Mouse (Mus musculus) neural tube, embryonic 15.5 days (tissue): ENCODE measurements around the gene Tmx2. TPM values are rescaled to one million over a fixed set of nuclear protein-coding genes. Genes with fewer than 3 reads are reported as not detected.
"Not testable (repeated sequence)": the region's sequence is repeated elsewhere in the genome, so short reads cannot be mapped to it uniquely, and the experiment has no call there.

Source experiments
- ATAC-seq: fragments of 200-750 bp; cut with Nextera tagmentation; 2 replicates; pipeline ENCODE4 v1.8.0; 2017; ENCODE audit warnings: mild to moderate bottlenecking, moderate TSS enrichment, moderate library complexity; ENCODE audit not compliant: low FRiP score
- H3K27ac ChIP-seq: fragments of 300-500 bp; sonication (generic); replicated peaks from 2 replicates; pipeline ENCODE4 v1.5.1; 2015; ENCODE audit warnings: mild to moderate bottlenecking, inconsistent platforms
- H3K27me3 ChIP-seq: fragments of 300-500 bp; sonication (generic); replicated peaks from 2 replicates; pipeline ENCODE4 v1.6.1; 2015; ENCODE audit warnings: inconsistent platforms
- H3K36me3 ChIP-seq: fragments of 300-500 bp; sonication (generic); 2 replicates; pipeline ENCODE4 v1.6.1; 2015; ENCODE audit warnings: inconsistent platforms
- H3K4me1 ChIP-seq: fragments of 300-500 bp; sonication (generic); 2 replicates; pipeline ENCODE4 v1.6.1; 2015; ENCODE audit warnings: inconsistent platforms
- H3K4me2 ChIP-seq: fragments of 300-500 bp; sonication (generic); 2 replicates; pipeline ENCODE4 v1.6.1; 2015; ENCODE audit warnings: inconsistent platforms, mild to moderate bottlenecking, moderate library complexity
- H3K4me3 ChIP-seq: fragments of 300-500 bp; sonication (generic); replicated peaks from 2 replicates; pipeline ENCODE4 v1.5.1; 2015; ENCODE audit warnings: mild to moderate bottlenecking, inconsistent platforms
- H3K9ac ChIP-seq: fragments of 300-500 bp; sonication (generic); replicated peaks from 2 replicates; pipeline ENCODE4 v1.6.1; 2015; ENCODE audit warnings: mild to moderate bottlenecking, inconsistent platforms
- H3K9me3 ChIP-seq: fragments of 300-500 bp; sonication (generic); replicated peaks from 2 replicates; pipeline ENCODE4 v1.6.1; 2016; ENCODE audit warnings: inconsistent platforms
- WGBS: fragments of 180-500 bp; shearing (Covaris S2); methylation state at CpG from one replicate; pipeline ENCODE4 v1.1.7; 2015; ENCODE audit warnings: mixed read lengths; 5-methylcytosine and 5-hydroxymethylcytosine counted together
- polyA plus RNA-seq: library from polyadenylated mRNA; unstranded; fragments of >200 nt; fragmentation: Nextera tagmentation; extraction: Ambion mirVana; gene quantifications from 2 replicates; pipeline ENCODE4 v1.2.1, GENCODE M21; 2015

The Tmx2 gene
- polyA plus RNA-seq, 1 experiment from 2014 or later = 334 TPM

DNA sequence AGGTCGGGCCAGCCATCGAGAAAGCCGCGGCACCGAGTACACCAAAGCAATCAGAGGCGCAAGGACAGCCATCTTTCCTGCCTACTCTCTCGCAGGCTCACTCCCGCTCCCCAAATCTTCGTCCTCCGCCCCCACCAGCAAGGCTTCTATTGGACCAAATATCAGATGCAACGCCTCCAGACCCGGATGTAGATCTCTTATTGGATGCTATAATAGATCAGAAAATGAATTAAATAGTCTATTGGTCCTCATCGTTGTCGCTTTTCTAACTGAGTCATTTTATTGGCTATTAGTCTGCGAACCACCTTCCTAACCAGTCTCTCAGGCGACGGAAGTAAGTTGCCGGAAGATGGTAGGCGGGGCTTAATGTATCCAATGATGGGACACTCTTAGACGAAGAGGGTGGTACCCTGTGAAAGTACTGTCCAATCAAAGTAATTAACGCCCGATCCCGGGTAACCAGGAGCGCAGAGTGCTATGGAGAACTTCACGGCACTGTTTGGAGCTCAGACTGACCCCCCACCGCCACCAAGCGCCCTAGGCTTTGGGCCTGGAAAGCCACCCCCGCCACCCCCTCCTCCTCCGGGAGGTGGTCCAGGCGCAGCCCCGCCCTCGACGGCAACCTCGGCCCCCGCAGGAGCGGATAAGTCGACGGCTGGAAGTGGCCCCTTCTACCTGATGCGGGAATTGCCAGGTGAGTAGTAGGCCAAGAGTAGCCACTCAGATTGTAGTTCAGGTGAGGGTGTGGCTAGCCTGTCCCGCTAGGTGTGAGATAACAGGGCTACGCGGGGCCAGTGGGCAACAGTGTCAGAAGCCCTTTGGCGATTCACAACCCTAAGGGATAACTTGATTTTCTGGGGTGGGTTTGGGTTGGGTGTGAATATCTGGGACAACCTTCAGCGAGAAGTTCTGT lies 716 bp downstream of the Tmx2 start, which contains the start of the genes Gm28635 and Med19:
Gene Gm28635, minus strand, starts transcription at position 74 of the 913 bp plus-strand sequence.
Gene Med19, plus strand, starts transcription at position 435 of the 913 bp plus-strand sequence.
- H3K9me3 ChIP-seq = no peaks in the 10 kb centered on the region
- no peaks in the 10 kb centered on the region for H3K27me3 ChIP-seq
- H3K4me3 ChIP-seq = peak within 1 kb of the TSS; percentile 77
- peak within 1 kb of the TSS; percentile 87 for H3K27ac ChIP-seq
- H3K36me3 ChIP-seq = peaks cover 33% of the 10 kb centered on the region
- WGBS = under 1% methylated on average over 44 of the region's 44 CpGs
- peak within 1 kb of the TSS; percentile 76 for H3K4me2 ChIP-seq
- peak; percentile 99 for ATAC-seq
- H3K9ac ChIP-seq = peak within 1 kb of the TSS; percentile 72
- H3K4me1 ChIP-seq = peaks cover 31% of the 10 kb centered on the region

DNA sequence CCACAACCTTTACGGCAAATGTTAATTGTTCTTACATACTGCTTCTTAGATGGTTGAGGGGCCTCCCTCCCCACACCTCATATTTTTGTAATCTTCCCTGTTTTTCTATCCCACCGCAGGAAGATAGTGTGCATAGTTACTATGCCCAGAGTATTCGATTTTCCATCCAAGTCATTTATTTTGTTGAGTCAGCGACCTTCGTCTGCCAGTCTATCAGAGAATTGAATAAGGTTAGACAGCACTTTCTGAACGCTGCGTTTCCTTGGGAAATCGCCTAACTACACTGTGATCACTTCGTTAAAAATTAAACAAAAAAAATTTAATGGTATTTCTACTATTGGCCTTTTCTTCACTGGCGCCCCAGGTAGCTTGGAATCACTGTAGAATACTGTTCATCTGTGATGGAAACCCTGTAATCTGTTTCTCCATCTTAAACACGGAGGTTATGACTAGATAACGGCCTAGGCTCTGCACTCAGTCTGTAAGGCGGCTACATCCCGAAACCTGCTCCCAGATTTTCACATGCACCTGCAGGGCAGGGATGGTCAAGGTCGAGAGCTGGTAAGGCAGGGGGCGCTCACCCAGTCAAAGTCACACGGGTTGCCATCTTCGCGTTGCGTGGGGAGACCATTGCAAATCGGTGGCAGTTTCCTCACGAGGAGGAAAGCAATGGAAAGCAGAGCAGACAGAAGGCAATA lies 1.5 kb downstream of the Tmx2 start:
- peak; percentile 78 for ATAC-seq
- 9% methylated on average over 22 of the region's 22 CpGs for WGBS
- H3K9ac ChIP-seq = peak overlapping the region; percentile 72
- H3K9me3 ChIP-seq = no peaks in the 10 kb centered on the region
- H3K27me3 ChIP-seq = no peaks in the 10 kb centered on the region
- H3K27ac ChIP-seq = peak overlapping the region; percentile 87
- H3K4me1 ChIP-seq = peaks cover 31% of the 10 kb centered on the region
- peak overlapping the region; percentile 77 for H3K4me3 ChIP-seq
- H3K36me3 ChIP-seq = peaks cover 41% of the 10 kb centered on the region
- H3K4me2 ChIP-seq = peak overlapping the region; percentile 69

GRCm38 (mm10) chr2:84671535-84671934 lies 7.4 kb downstream of the Tmx2 start:
- not testable (repeated sequence) for H3K27ac ChIP-seq, H3K9me3 ChIP-seq, ATAC-seq, H3K4me3 ChIP-seq, H3K27me3 ChIP-seq, H3K9ac ChIP-seq
- WGBS = 49% methylated on average over 4 of the region's 5 CpGs
- Histone ChIP-seq H3K4me1 (peaks cover 30% of the 10 kb centered on the region), H3K36me3 (peaks cover 38% of the 10 kb centered on the region), H3K4me2 (peak overlapping the region; percentile 71)

- peaks cover 29% of the 10 kb centered on the region for H3K36me3 ChIP-seq
- peak within 1 kb of the TSS; percentile 85 for H3K27ac ChIP-seq
- H3K4me1 ChIP-seq = peaks cover 20% of the 10 kb centered on the region
- H3K4me2 ChIP-seq = peak within 1 kb of the TSS; percentile 71
- WGBS = under 1% methylated on average over 20 of the region's 20 CpGs
- H3K4me3 ChIP-seq = peak within 1 kb of the TSS; percentile 60
- H3K27me3 ChIP-seq = no peaks in the 10 kb centered on the region
- H3K9me3 ChIP-seq = no peaks in the 10 kb centered on the region
- peak; percentile 98 for ATAC-seq
- peak within 1 kb of the TSS; percentile 62 for H3K9ac ChIP-seq
These were observed 8.4 kb downstream of the Tmx2 start, which contains the start of gene Selenoh for GRCm38 (mm10) chr2:84670569-84670933. TSS of gene Selenoh (minus strand) at chr2:84670770.

- peak; percentile 81 for ATAC-seq
- H3K9me3 ChIP-seq = no peaks in the 10 kb centered on the region
These were observed 8.9 kb downstream of the Tmx2 start for GRCm38 (mm10) chr2:84669828-84670568.

GRCm38 (mm10) chr2:84666081-84666480 lies 12.9 kb downstream of the Tmx2 start:
- no peak overlapping the region for H3K4me3 ChIP-seq
- peaks cover 15% of the 10 kb centered on the region for H3K4me1 ChIP-seq
- no peak overlapping the region for H3K9ac ChIP-seq
- H3K9me3 ChIP-seq = no peaks in the 10 kb centered on the region
- 76% methylated on average over 12 of the region's 12 CpGs for whole genome bisulfite sequencing
- H3K27ac ChIP-seq = no peak overlapping the region
- no peaks in the 10 kb centered on the region for H3K27me3 ChIP-seq
- no peak for ATAC-seq
- no peaks in the 10 kb centered on the region for H3K36me3 ChIP-seq
- no peak overlapping the region for H3K4me2 ChIP-seq

More at GRCm38 (mm10) chr2:84669828-84670568, 8.9 kb downstream of the Tmx2 start:
- Histone ChIP-seq H3K4me1 (peaks cover 19% of the 10 kb centered on the region), H3K36me3 (peaks cover 23% of the 10 kb centered on the region), H3K27me3 (no peaks in the 10 kb centered on the region), H3K4me3 (peak overlapping the region; percentile 60), H3K4me2 (peak overlapping the region; percentile 71), H3K9ac (peak overlapping the region; percentile 62), H3K27ac (peak overlapping the region; percentile 85)
- 3% methylated on average over 35 of the region's 39 CpGs for WGBS

- Histone ChIP-seq H3K36me3 (no peaks in the 10 kb centered on the region), H3K4me3 (no peak overlapping the region), H3K9me3 (no peaks in the 10 kb centered on the region), H3K4me1 (no peaks in the 10 kb centered on the region), H3K4me2 (no peak overlapping the region), H3K27me3 (no peaks in the 10 kb centered on the region), H3K9ac (no peak overlapping the region), H3K27ac (no peak overlapping the region)
- WGBS = 21% methylated on average over 2 of the region's 2 CpGs
- ATAC-seq = no peak
These were observed 16.1 kb downstream of the Tmx2 start for GRCm38 (mm10) chr2:84662866-84663265.

GRCm38 (mm10) chr2:84660253-84660652 lies 18.7 kb downstream of the Tmx2 start:
- no peaks in the 10 kb centered on the region for H3K36me3 ChIP-seq
- no peak overlapping the region for H3K4me2 ChIP-seq
- no peaks in the 10 kb centered on the region for H3K27me3 ChIP-seq
- no peak overlapping the region for H3K4me3 ChIP-seq
- H3K9me3 ChIP-seq = no peaks in the 10 kb centered on the region
- 70% methylated on average over 3 of the region's 3 CpGs for WGBS
- ATAC-seq = no peak
- no peaks in the 10 kb centered on the region for H3K4me1 ChIP-seq
- no peak overlapping the region for H3K9ac ChIP-seq
- no peak overlapping the region for H3K27ac ChIP-seq

- Histone ChIP-seq H3K9me3 (no peaks in the 10 kb centered on the region), H3K36me3 (no peaks in the 10 kb centered on the region), H3K4me2 (no peak within 1 kb of the TSS), H3K4me1 (no peaks in the 10 kb centered on the region), H3K27ac (no peak within 1 kb of the TSS), H3K4me3 (no peak within 1 kb of the TSS), H3K27me3 (no peaks in the 10 kb centered on the region), H3K9ac (no peak within 1 kb of the TSS)
- WGBS = 95% methylated on average over 32 of the region's 32 CpGs
- no peak for ATAC-seq
These were observed 20.1 kb downstream of the Tmx2 start, which contains the start of gene Btbd18 for GRCm38 (mm10) chr2:84658806-84659205. TSS of gene Btbd18 (plus strand) at chr2:84659079.

DNA sequence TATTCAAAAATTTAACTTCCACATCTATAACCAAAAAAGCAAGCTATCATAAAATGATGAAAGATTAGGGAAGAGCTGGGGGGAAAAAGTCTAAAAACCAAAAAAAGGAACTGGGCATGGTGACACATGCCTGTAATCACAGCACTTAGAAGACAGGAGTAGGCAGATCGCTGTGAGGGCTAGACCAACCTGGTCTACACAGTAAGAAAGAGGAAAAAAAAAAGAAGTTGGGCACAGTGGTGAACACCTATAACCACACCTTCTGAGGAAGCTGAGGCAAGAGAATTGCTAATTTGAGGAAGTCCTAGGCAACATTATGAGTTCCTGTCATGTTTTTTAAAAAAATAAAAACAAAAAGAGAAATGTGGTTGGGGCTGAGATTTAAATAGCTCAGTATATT lies 23.1 kb downstream of the Tmx2 start:
- Histone ChIP-seq H3K4me1 (no peaks in the 10 kb centered on the region), H3K9me3 (no peaks in the 10 kb centered on the region), H3K36me3 (no peaks in the 10 kb centered on the region), H3K4me3 (no peak overlapping the region), H3K27ac (no peak overlapping the region), H3K27me3 (no peaks in the 10 kb centered on the region), H3K9ac (no peak overlapping the region), H3K4me2 (no peak overlapping the region)
- 71% methylated on average over 1 of the region's 1 CpGs for WGBS
- ATAC-seq = no peak

- no peak overlapping the region for H3K27ac ChIP-seq
- H3K9me3 ChIP-seq = no peaks in the 10 kb centered on the region
- H3K4me1 ChIP-seq = no peaks in the 10 kb centered on the region
- no peak for ATAC-seq
- H3K4me3 ChIP-seq = no peak overlapping the region
- no peaks in the 10 kb centered on the region for H3K36me3 ChIP-seq
- H3K9ac ChIP-seq = no peak overlapping the region
- H3K27me3 ChIP-seq = no peaks in the 10 kb centered on the region
- no peak overlapping the region for H3K4me2 ChIP-seq
These were observed 25.6 kb downstream of the Tmx2 start for GRCm38 (mm10) chr2:84653354-84653753.
